Mouse (Mus musculus): ENCODE measurements around the gene Uvrag. TPM values are rescaled to one million over a fixed set of nuclear protein-coding genes. Genes with fewer than 3 reads are reported as not detected.
"Not testable (repeated sequence)": the region's sequence is repeated elsewhere in the genome, so short reads cannot be mapped to it uniquely, and the experiment has no call there.

Uvrag gene
- total RNA-seq, 2 experiments from 2014 or later = 6.6 to 8.5 TPM

DNA sequence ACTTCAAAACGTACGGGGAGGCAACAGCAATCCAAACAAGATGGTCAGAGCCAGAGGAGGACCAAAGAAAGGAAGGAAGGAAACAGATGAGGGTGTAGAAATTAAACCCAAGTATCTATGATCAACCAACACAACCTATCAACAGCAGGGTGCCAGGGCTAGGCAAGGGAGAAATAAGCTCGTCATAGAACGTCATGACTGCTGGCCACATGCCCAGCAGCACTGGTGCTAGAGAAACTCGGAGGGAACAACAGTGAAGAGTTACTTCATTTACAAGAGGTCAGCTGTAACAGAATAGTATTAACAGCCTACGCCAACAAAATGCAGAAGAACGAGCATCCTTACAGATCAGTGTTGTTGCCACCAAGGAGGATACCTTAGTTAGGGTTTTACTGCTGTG, 73.2 kb downstream of the Uvrag start:
- ATAC-seq (replicated peaks; ENCODE audit: low FRiP score, poor library complexity, severe bottlenecking) = no peak

DNA sequence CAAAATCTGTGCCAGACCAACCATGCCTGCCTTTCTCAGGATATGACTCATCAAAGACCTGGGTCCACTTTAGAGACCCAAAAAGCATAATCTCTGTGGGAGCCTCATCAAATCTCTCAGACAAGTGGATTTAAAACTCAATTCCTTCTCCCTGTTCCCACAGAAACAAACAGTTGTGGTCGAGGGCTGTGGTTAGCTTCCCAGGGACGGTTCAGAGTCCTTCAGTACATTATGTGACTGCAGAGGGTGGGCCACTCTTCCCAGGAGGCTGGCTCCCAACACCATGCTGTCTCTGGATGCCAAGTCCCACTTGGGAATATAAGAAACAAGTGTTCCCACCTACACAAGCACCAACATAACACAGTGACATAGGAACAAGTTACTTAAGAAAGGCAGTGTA, 75.0 kb downstream of the Uvrag start:
- ATAC-seq (replicated peaks; ENCODE audit: low FRiP score, poor library complexity, severe bottlenecking) = no peak

DNA sequence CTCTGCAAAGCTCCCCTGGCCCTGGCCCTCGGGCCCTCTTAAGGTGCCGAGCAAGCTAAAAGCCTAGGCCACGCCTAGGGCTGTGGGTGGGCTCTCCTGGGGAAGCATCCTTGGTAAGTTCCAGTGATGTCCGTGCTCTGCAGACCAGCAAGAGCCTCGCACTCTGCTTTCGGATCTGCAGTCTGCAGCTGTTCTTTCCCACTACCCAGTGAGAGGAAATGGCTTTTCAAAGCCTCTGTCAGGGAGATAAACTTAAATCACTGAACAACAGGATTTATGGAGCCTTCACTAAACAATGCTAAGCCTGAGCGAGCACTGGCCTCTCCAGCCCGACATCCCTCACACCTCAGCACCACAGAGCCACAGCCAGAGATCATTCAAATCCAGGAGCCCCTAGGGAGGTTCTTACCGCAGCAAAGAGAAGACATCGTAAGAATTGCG, 75.5 kb downstream of the Uvrag start:
- no peak for ATAC-seq (replicated peaks; ENCODE audit: low FRiP score, poor library complexity, severe bottlenecking)

DNA sequence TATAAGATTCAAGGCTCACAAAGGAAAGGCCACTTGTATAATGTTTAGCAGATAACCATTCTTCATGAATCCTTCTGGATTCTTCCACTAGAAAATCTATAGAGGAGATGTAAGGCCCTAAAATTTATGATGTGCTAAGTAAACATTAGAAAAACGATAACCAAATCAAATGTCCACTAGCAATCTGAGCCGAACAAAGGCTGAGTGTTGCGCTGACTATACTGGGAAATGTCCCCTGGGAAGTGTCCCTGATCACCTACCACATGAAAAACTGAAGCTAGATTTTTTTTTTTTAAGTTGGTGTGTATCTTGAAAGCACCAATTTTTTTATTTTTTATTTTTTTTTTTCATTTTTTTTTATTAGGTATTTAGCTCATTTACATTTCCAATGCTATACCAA, 76.1 kb downstream of the Uvrag start:
- no peak for ATAC-seq (replicated peaks; ENCODE audit: low FRiP score, poor library complexity, severe bottlenecking)

DNA sequence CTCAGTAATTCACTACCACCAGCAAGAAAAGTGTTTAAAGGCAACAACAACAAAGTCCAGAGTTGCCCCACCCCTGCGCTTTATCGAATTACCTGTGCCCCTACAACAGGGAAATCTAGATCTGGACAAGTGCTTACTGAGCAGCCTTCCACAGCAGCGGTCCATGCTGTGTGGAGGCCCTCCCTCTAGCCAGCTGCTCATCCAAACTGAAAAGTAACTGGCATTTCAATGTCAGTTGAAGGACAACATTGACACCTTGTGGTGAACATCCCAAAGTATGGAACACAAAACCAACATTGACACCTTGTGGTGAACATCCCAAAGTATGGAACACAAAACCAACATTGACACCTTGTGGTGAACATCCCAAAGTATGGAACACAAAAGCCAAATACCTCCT, 78.7 kb downstream of the Uvrag start:
- ATAC-seq (replicated peaks; ENCODE audit: low FRiP score, poor library complexity, severe bottlenecking) = not testable (repeated sequence)

DNA sequence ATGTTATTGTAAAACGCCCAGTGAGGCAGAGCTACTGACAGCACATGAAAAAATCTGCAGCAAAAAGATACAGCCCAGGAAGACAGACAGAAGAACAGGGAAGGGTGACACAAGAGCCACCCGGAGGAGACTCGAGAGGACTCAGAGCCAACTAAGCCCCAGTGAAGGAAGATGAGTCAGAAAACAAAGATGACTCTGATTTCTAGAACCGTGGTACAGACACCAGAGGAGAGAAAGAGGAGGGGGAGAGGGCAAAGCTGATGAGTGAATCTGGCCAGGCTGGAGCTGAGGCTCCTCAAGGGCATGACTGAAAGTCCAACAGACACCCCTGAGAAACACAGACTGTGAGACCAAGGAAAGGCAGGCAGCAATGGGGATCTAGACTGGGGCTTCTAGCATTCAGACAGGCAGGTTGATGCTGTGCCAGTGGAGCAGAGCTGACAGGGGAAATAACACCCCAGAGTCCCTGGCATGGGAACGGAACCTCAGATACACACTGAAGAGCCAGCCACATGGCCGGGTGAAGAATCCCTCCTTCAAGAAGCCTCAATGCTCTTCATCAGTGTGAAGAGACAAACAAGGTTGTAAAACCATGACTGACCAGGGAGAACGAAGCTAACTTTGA, 79.8 kb downstream of the Uvrag start:
- ATAC-seq (replicated peaks; ENCODE audit: low FRiP score, poor library complexity, severe bottlenecking) = no peak

- ATAC-seq (replicated peaks; ENCODE audit: low FRiP score, poor library complexity, severe bottlenecking) = no peak
These were observed 80.5 kb downstream of the Uvrag start for GRCm38 (mm10) chr7:99060476-99060875.

GRCm38 (mm10) chr7:99059934-99060333, 81.0 kb downstream of the Uvrag start:
- ATAC-seq (replicated peaks; ENCODE audit: low FRiP score, poor library complexity, severe bottlenecking) = no peak

DNA sequence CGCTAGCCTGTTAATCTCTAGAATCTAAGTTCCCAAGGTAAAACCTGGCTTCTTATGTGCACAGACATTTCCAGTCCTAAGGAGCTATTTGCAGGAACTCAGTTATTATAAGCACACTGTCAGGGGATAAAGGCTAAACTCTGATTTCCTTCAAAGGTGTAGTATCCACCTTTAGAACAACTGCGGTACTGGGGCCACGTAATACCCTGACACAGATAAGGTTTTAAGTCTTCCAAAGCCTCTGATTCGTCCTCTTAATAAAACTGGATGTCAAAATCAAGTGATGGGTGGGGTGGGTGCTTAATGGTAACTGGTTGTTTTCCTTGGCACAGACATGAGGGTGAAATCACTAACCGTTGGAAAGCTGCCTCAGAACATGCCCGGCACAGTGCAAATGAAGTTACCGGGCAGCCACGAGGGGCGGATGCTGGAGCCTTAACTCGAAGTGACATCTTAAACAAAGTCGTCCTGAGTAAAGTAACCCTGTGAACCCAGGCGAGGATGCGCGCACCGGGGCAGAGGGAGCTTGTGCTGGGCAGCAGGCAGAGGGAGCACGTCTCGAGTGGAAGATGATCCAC, 83.8 kb downstream of the Uvrag start:
- no peak for ATAC-seq (replicated peaks; ENCODE audit: low FRiP score, poor library complexity, severe bottlenecking)

- ATAC-seq (replicated peaks; ENCODE audit: low FRiP score, poor library complexity, severe bottlenecking) = no peak
These were observed 87.3 kb downstream of the Uvrag start for GRCm38 (mm10) chr7:99053626-99054025.

GRCm38 (mm10) chr7:99052471-99053241, 88.3 kb downstream of the Uvrag start:
- ATAC-seq (replicated peaks; ENCODE audit: low FRiP score, poor library complexity, severe bottlenecking) = no peak

- ATAC-seq (replicated peaks; ENCODE audit: low FRiP score, poor library complexity, severe bottlenecking) = no peak
These were observed 90.1 kb downstream of the Uvrag start for GRCm38 (mm10) chr7:99050882-99051281.

- ATAC-seq (replicated peaks; ENCODE audit: low FRiP score, poor library complexity, severe bottlenecking) = no peak
These were observed 91.0 kb downstream of the Uvrag start for GRCm38 (mm10) chr7:99049897-99050296.

- no peak for ATAC-seq (replicated peaks; ENCODE audit: low FRiP score, poor library complexity, severe bottlenecking)
These were observed 94.3 kb downstream of the Uvrag start for GRCm38 (mm10) chr7:99046545-99047206.

DNA sequence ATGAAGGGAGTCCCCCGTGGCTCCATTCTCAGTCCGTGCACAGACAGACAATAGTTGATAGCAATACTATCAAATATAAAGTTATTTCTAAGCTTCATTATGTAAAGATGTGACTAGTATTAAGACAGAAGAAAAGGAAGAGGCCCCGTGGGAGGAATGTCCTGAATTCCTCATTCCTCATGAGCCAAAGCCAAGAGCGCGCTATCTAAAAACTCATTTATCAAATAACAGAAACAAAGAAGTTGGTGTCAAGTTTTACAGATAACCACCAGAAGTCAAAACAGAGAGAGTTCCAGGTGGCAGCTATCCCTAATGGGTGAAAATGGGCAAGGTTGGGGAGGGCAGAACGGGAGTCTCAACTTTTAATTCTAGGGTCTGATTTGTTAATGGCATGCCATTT, 95.4 kb downstream of the Uvrag start:
- ATAC-seq (replicated peaks; ENCODE audit: low FRiP score, poor library complexity, severe bottlenecking) = no peak

DNA sequence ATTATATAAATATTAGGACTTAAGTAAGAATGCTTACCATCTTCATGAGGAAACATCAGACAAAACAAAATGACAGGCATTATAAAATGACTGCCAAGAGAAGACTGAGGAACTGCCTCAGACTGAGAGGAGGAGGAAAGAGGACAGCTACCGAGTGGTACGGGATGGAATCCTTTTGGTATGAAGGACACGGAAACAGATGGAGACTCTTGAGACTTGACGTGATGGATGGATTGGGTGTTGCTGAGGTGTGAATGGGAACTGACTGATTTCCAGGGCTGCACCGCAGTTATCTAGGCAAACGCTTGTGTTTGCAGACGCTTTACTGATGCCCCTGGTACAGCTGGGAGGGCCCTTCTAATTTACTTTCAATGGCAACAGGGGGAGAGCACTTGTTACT, 97.0 kb downstream of the Uvrag start:
- no peak for ATAC-seq (replicated peaks; ENCODE audit: low FRiP score, poor library complexity, severe bottlenecking)

DNA sequence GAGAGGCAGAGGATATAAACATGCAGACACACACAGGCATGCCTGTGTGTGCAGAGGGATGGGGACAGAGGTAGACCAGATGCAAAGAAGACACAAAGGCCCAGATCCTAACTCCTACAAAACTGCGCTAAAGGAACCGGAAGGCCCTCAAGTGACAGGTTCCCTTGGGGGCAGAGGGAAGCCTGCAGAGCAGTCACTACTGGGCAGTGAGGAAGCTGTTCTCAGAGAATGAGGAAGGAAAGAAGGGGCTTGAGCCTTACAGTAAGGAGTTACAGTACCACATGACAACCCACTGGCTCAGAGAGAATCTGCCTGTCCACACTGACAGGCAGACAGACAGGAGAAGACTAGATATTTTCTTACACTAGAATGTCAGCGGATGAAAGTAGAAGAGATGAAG, 97.6 kb downstream of the Uvrag start:
- no peak for ATAC-seq (replicated peaks; ENCODE audit: low FRiP score, poor library complexity, severe bottlenecking)

DNA sequence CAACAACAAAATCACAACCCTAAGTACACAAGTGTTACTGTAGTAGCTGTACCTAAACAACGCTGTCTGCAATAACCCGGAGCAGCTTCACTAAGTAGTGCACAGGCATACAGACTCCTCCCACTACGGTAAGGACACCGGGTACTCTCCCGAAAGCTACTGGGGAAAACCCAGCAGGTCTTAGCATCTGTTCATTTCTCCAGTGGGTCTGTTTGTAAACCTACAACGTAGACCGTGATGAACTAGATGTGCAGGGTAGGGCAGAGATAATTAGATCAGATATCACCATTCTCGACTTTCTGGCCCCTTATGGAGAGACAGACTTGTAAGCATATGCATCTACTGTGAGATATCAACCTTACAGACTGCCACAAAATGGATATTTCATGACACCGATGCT, 99.1 kb downstream of the Uvrag start:
- no peak for ATAC-seq (replicated peaks; ENCODE audit: low FRiP score, poor library complexity, severe bottlenecking)

DNA sequence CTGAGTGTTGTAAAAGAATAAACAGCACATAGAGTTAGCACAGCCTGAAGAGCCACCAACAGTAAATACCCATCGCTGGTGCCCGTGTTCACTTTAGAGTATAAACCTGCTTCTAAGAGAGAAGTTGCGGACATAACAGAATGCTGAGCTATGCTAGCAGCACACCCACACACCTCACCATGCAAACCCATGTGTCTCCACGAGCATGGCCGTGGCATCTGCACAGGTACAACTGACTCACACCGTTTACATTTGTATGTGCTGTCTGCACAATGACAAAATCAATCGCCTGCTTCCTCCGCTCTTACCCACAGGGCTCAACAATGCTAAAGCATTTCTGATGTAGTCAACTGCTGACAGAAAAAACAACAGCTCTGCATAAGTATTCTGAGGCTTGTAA, 101.0 kb downstream of the Uvrag start:
- no peak for ATAC-seq (replicated peaks; ENCODE audit: low FRiP score, poor library complexity, severe bottlenecking)

DNA sequence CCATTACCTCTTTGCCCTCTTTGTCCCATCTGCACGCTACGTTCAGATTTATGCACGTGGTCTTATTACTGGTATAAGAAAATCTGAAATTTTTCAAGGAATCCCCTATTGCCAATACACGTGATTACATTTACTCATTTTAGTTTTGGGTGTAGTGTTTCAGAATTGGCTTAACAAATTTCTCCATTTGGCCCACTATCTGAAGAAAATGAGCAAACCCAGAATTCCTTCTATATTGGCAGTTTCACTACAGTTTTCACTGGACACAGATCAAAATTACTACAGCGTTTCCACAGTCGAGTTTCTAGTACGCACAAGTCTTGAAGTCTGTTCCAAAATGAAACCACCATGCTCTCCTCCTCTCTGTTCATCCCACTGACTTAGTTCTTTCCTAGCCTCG, 104.7 kb downstream of the Uvrag start:
- no peak for ATAC-seq (replicated peaks; ENCODE audit: low FRiP score, poor library complexity, severe bottlenecking)

- ATAC-seq (replicated peaks; ENCODE audit: low FRiP score, poor library complexity, severe bottlenecking) = no peak
These were observed 106.0 kb downstream of the Uvrag start for GRCm38 (mm10) chr7:99034909-99035308.
